Mouse (Mus musculus) heart, adult 11 months (tissue): Measurements from ENCODE around the gene Bud13.
A peak's percentile ranks its signal among the peaks of the same experiment; 100 is the strongest.

Experiments used
- DNase-seq: peaks from one replicate; pipeline ENCODE4 v3.0.0; 2022

Bud13 gene

GRCm38 (mm10) chr9:46282631-46283436, at the start of gene Bud13:
Gene Bud13 (plus strand): TSS chr9:46283008.
- DNase-seq = peak; percentile 99

GRCm38 (mm10) chr9:46235196-46235595, 47.6 kb upstream of the Bud13 start:
- no peak for DNase-seq

DNA sequence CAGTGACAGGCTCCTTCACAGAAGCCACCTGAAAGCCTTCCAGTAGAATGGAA, 47.4 kb upstream of the Bud13 start, which contains the start of gene Apoc3:
TSS of gene Apoc3 (minus strand) at position 41 of the 53 bp plus-strand sequence.
- no peak for DNase-seq

DNA sequence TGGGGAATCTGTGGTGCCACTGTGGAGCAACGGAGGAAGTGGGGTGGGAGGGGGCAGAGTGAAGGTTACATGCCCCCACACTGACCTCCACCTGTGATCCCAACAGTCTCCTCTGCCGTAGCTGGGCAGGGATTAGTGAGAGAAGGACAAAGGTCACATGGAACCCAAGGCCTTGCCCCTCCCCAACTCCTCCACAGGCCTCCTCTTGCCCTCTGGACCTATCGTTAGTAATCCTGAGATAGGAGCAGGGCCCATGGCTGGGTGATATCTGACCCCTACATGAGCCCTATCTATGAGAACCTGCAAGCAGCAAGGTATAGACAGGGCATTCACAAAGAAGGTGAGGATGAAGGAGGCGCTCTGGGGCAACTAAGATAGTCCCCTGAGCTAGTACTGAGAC, 47.2 kb upstream of the Bud13 start:
- DNase-seq = no peak

GRCm38 (mm10) chr9:46238850-46239249, 44.0 kb upstream of the Bud13 start:
- DNase-seq = no peak

DNA sequence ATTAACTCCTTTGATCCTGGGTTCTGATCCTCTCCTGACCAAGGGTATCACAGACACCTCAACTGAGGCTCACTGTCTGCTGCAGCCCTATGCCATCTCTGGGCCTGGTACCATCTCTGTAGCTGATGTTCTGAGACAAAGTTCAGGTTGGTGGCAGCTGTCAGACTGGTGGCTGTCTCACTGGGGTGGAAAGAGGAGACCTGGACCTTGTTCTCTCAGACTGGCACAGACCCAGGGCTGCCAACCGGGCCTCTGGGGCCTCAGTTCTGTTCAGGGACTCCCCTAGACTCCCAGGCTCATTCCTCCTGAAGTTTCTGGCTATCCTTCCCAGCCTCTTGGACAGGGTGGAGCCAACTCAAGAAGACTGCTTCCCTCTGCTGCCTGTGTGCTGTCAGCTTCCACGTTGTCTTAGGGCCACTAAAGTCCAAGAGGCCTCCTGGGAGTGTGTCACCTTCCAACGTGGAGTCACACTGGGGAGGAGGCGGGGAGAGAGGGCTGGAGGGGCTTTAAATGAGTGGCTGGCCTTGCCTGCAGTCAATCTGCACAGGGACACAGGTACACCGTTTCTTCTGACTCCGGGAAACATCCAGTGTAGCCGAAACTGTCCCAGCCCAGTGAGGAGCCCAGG, 42.2 kb upstream of the Bud13 start, which contains the start of gene Apoa4:
TSS of gene Apoa4 (plus strand) at position 171 of the 628 bp plus-strand sequence.
- no peak for DNase-seq

DNA sequence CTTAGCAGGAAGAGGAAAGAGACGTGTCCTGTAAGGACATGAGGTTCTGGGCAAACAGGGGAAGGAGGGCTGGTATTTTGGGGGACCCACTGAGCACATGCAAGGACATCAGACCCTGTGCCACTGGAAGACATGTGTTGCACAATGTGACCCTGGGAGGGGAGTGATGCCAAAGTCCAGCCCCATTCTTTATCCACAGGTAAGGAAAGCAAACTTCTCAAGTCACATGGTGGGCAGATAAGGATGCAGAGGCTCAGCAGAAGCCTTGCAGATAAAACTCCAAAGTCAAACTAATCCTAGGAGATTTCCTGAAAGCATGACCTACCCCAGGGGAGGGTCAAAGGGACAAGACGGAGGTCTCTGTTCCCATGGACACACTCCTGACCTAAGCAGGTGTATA, 41.0 kb upstream of the Bud13 start:
- DNase-seq = no peak

DNA sequence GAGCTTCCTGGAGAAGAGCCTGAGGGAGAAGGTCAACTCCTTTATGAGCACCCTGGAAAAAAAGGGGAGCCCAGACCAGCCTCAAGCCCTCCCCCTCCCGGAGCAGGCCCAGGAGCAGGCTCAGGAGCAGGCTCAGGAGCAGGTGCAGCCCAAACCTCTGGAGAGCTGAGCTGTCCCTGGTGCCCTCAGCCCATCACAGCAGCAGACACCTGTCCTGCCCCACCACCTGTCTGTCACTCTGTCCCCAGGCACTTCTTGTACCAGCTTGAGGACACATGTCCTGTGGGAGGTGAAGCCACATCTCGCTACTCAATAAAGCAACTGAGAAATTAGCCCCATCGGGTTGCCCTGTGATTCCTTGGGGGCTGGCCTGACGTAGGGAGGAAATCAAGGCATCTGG, 39.7 kb upstream of the Bud13 start:
- no peak for DNase-seq

GRCm38 (mm10) chr9:46243584-46243983, 39.2 kb upstream of the Bud13 start:
- no peak for DNase-seq

GRCm38 (mm10) chr9:46246752-46247324, 36.0 kb upstream of the Bud13 start:
- no peak for DNase-seq

DNA sequence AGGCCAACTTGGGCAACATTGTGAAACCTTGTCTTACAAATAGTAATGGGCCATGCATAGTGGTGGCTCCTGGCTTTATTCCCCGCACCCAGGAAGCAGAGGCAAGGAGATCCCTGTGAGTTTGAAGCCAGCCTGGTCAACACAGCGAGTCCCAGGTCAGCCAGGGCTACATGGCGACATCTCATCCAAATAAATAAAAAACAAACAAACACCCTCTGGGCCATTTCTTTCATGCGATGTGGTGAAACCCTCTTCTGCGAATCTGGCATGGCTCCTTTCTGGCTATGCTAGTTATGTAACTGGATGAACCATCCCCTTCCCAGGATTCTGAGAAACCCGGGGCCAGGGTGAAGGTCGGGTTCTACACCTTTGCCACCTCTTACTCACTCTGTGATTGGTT, 26.6 kb upstream of the Bud13 start:
- no peak for DNase-seq

DNA sequence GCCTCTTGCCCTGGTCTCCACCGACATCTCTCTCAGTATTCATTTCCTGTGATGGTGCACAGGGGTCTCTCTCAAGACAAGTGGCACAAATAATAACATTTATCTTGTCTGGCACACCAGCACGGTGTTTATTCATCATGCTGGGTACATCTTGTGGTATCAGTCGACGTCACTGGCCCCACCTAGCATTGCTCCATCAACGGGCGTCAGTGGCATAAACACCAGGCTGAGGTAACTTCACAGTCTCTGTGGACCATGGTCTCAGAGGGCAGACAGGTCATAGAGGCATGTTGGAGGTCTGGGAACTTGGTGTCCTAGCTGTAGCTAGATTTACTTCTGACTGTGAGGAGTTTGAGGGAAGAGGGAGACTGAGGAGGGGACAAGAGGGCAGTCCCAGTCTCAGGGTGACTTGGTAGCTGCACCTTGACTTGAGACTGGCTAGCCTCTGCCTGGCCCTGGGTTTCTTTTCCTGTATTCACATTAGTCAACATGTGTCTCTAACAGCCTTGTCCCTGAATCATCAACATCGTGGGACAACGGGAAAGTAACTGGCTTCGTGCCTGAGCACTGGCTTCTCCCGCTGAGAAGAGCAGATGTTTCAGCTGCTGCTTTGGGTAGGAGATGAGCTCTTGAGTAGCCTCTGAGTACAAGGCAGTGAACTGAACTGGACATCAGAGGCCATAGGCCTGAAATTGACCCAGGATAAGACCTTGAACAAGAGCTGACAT, 26.0 kb upstream of the Bud13 start:
- DNase-seq = no peak

DNA sequence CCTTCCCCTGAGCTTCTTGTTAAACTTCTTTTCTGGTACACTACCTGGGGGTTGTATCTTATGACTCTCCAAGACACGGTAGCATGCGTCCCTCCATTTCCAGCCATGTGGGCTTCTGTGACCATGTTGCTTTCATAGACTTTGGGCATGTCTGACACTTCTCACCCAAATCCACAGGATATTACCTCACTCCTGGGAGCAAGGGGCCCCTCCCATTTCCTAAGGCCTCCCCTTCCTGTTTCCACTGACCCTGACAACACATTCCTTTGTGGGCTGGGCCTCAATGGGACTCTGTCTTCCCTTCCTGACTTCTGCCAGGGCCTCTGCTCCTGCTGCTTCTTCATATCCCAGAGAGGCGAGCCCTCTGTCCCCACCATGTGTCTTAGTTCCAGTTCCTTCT, 25.3 kb upstream of the Bud13 start:
- DNase-seq = peak; percentile 96

DNA sequence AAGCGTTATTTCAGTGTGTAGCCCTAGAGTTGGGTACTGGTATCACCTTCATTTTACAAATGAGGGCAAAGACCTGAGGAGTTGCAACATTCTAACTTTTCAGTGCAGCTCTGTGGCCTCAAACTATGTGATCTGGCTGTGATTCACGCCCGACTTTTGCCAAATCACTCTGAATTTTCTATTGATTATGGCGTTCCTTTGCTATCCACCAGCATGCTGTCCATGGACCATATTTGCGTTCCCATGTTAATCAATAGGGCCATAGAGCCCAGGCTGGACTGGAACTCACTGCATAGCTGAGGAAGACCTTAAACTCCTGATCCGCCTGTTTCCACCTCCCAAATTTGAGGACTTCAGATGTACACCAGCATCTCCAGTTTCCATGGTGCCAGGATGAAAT, 23.7 kb upstream of the Bud13 start:
- no peak for DNase-seq

DNA sequence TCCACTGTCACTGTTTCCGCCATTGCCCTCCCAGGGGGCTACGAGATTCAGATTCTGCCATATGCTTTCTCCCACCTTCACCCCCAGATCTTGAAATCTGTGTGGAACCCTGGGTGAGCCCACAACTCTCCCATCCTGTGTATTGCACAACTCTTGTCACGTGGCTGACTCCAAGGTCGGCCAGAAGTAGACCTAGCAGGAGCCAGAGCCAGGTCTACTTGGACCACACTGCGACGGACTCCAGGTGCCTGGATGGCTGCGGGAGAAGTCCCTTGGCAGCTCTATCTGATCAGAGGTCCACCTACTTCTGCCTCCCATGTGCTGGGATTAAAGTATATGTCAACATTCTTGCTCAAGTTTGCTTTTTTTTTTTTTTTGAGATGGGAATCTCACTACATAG, 21.7 kb upstream of the Bud13 start:
- no peak for DNase-seq

GRCm38 (mm10) chr9:46268343-46268873, 14.4 kb upstream of the Bud13 start, which contains the start of gene Apoa5:
Gene Apoa5 (plus strand): TSS chr9:46268633.
- DNase-seq = no peak

DNA sequence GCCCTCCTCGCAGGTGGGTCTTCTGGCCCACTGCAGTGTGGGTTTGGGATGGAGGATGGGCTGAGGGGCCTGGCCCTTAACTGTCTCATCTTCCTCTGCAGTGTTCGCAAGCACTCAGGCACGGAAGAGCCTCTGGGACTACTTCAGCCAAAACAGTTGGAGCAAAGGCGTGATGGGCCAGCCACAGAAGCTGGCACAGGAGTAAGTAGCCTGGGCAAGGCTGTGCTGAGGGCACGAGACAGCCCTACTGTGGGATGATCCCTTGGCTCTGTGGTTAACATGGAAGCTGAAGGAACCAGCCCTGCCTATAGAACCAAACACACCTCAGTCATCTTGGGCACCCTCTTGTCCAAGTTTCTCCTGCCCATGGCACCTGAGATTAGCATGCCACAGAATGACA, 13.7 kb upstream of the Bud13 start:
- DNase-seq = no peak

DNA sequence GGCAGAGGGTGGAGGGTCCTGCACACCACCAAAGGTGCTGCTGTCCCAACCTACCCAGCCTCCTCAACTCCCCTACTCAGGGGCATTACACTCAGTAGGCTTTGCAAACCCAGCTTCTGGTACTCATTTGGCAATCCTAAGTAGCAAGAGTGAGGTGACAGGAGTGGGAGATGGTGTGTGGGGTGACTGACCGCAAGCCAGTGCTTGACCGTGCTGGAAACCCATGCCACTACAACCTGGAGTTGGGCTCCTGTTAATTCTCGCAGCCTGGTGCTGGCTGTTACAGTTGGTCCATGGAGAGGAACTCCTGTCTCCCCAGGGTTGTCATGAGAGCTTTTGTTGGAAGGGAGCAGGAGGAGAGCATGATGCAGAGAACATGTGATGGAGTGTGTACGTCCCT, 12.0 kb upstream of the Bud13 start:
- DNase-seq = no peak

DNA sequence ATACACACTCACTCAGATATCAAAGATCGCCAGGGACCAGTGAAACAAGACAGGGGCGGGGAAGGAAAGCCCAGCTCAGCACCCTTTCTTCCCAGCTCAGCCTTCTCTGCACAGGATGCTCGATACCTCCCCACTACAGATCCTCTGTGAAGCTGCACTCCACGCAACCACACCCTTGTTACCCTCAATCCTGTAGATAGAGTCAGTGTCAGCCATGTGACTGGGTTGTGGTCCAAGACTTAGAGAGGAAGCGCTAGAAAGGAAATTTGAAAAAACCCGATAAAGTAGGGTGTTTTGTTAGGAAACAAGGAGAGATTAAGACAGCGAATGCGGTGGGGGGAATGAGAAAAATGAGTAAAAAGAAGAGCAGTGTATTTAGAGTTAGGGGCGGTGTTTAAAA, 10.7 kb upstream of the Bud13 start:
- no peak for DNase-seq

- DNase-seq = peak; percentile 99
Observed at GRCm38 (mm10) chr9:46272677-46273454, 9.9 kb upstream of the Bud13 start, which contains the start of gene Zpr1. Gene Zpr1 (plus strand): TSS chr9:46273064.

DNA sequence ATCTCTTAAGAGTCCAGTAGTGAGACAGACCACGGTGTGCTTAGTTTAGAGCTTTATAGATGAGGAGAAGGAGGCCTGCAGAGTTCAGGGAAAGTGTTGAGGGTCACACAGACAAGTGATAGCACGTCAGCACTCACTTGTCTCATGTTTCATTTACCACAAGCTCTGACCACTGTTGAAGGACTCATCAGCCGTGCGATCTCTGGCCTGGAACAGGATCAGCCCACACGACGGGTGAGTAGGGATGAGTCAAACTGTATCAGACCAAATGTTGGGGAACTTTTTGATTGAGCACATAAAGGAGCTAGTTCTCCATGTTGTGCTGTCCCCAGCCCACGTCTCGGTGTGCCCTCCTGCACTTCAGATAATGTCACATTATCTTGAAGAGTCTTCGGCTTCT, 8.3 kb upstream of the Bud13 start:
- DNase-seq = no peak

- DNase-seq = no peak
Observed at GRCm38 (mm10) chr9:46298381-46298780, 15.6 kb downstream of the Bud13 start.

- DNase-seq = peak; percentile 87
Observed at GRCm38 (mm10) chr9:46302142-46302541, 19.3 kb downstream of the Bud13 start.
